Mouse (Mus musculus) small intestine, adult 2 months (tissue): ENCODE measurements around the gene Mtcl1.

Experiments used
- CTCF ChIP-seq: fragments of 200-500 bp; IDR thresholded peaks from 2 replicates; pipeline ENCODE4 v1.5.1; 2012; ENCODE audit warnings: low read depth, mild to moderate bottlenecking, control low read depth, inconsistent platforms, low read length, moderate library complexity, mixed read lengths; ENCODE audit not compliant: insufficient replicate concordance, insufficient read length; ENCODE audit errors: extremely low read depth
- POLR2A ChIP-seq: fragments of 200-500 bp; IDR thresholded peaks from 2 replicates; pipeline ENCODE4 v1.6.1; 2012; ENCODE audit warnings: low read depth, mild to moderate bottlenecking, control low read depth, inconsistent platforms, low read length, moderate library complexity

GRCm38 (mm10) chr17:66335568-66335967, 114.0 kb downstream of the Mtcl1 start:
- TF ChIP-seq POLR2A: no peak
- TF ChIP-seq CTCF: no peak
